Mouse (Mus musculus) thymus, postnatal 10 days (tissue): ENCODE measurements around the gene Bcan.

Experiments used
- DNase-seq, 2 experiments: peaks; one replicate each; pipeline ENCODE4 v3.0.0; 2021; ENCODE audit warnings: low spot score in 2 of 2

Gene Bcan

DNA sequence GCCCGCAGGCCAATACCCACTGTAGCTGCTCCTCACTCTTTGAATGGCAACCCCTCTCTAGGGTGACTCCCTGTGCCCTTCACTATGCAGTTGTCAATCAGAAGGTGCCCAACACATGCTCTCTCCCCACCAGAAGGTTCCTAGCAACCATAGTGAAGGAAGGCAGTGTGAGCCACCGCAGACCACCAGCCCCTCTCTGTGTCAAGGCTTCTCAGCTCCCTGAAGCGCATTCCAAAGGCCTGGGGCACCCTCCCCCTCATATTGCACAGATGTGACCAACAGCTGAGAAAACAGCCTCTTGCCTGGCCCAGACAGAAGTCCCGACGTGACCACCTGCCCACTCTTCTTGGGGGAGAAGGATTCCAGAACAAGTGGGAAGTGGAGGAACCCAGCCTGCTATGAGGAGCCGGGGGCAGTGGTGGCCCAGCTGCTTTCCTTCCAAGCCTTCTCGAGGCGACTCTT is 27.8 kb downstream of the Bcan start:
- no peak for DNase-seq

- DNase-seq = no peak
Measured at GRCm38 (mm10) chr3:87971489-87972202, 28.4 kb downstream of the Bcan start.

DNA sequence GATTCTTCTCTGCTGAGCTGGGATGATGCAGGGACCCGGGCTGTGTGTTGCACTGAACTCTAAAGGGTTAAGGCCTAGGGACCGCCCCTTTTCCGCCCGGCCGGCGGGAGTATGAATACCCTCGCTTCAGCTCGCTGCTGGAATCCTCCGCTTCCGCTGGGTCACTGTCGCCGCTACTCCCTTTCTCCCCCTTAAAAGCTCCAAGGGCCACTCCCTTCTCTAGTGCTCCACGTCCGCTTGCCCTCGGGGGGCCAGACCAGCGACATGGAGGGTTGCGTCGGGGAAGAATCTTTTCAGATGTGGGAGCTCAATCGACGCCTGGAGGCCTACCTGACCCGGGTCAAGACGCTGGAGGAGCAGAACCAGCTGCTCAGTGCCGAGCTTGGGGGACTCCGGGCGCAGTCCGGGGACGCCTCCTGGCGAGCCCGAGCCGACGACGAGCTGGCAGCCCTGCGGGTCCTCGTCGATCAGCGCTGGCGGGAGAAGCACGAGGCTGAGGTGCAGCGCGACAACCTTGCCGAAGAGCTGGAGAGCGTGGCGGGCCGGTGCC is 29.0 kb downstream of the Bcan start, which contains the start of gene Nes:
Gene Nes (plus strand): TSS at position 140 of the 550 bp plus-strand sequence.
- DNase-seq = peak in 1 of 2 experiments; percentile 16

DNA sequence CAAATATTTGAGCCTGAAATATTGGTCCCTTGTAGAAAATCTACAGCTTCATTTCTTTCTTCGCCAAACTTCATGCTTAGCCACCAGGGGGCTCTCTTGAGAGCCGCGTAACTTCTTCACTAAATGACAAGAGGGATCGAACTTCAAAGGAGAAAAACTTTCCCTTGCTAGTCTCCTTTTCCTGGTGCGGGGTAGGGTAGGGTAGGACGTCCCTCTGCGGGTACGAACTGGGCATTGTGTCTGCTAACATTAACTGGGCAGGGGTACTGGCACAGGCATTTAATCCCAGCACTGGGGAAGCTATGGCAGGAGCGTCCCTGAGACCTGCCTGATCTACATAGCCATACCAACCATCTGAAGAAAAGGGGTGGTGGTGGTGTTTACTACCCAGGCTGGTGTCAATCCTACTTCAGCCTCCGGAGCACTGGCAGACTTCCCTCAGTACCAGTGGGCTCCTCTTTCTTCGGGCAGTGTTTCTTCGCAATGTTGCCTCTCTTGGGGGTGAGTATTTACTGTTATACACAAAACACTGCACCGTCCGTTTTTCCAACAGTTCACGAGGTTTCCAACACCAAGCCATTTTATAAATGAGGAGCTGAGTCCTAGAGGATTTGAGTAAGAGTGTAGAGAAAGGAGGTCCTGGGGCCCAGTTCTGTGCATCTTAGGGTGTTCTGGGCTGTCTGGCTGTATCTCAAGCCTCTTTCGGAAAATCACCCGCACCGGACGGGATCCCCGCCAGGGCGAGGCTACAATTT is 29.7 kb downstream of the Bcan start:
- peak; percentile 22 to 59 for DNase-seq

- peak; percentile 38 to 70 for DNase-seq
Measured at GRCm38 (mm10) chr3:87960586-87961191, 39.3 kb downstream of the Bcan start.

DNA sequence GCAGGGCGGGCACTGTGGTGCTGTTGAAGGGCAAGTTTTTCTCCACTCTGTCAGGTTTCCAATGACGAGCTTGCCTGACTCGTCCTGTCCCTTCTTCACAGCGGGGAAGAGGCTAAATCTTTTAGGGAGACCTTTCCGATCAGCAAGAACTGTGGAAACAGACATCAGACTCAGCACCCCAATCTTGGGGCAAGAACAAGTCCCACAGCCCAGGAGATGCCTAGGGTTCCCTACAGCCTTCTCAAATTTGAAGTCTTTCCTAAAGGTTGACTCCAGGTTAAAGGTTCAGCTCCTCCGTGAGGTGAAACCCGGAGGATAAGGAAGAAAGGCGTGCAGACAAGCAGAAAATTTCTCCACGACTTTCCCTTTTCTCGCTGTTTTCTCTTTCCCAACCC is 39.8 kb downstream of the Bcan start:
- DNase-seq = no peak

GRCm38 (mm10) chr3:87959371-87959770 is 40.7 kb downstream of the Bcan start:
- DNase-seq = no peak

DNA sequence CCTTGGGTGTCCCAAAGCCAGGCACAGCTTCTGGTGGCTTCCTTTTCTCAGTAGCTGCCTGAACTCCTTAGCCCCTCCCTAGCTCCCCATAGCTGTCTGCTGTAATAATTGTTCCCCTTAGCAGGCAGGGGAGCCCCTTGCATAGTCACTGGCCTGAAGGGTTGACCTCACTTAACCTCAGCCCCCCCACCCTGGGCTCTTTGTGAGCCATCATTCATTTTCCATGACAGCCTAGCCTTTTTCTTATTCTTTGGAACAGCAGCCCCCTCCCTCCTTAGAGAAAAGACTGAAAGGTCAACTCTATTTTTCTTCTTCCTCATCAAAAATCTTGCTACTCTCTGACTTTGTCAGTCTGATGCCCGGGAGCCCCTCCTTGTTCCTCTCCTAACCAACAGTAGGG is 41.1 kb downstream of the Bcan start:
- DNase-seq = no peak

DNA sequence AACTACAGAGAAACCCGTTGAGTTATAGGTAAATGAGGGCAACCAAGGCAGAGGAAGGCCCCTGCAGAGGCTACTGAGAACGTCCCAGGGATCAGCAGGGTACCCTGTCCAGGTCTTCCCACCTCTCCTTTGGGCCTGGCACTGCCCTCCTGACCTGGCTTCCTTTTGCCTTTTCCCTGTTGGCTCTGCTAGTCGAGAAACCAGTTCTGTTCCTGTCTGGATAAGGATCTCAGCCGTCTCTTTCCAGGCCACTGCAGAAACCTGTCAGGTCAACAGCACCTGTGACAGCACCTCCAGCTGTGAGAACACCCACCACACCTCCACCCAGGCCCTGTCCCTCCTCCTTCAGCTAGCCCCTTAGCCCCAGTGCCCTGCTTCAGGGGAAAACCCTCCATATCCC is 41.6 kb downstream of the Bcan start:
- no peak for DNase-seq

DNA sequence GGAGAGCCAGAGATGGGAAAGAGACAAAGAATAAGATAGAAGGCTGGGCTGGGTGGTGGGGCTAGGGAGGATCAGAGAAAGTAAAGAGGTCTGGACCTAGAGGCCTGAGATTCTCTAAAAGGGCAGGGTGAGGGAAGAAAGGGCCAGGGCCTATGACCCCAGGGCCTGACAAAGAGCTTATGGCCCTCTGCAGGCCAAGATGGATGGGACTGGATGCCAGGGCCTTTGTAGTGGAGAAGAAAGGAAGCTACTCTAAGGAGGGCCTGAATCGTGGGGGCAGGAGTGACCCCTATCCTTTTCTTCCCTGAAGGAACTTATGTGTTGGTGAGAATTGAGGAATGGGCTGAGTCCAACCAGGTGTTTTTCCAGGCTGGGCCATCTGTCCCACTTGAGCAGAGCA is 42.0 kb downstream of the Bcan start:
- DNase-seq = no peak

DNA sequence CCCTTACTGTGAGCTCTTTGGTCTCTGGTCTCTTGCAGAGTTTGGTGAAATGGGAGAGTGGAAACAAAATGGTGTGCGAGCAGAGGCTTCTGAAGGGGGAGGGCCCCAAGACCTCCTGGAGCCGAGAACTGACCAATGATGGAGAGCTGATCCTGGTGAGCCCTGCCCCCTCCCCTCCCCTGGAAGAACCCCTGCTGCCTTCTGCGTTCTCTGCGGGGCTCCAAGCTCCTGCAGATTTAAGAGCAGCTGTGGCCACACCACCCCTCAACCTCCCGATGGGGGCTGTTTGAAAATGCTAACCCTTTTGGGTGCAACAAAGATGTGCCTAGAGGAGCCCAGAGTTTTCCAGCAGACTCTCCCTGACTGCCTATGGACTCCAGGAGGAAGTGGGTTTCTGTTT is 47.6 kb downstream of the Bcan start:
- no peak for DNase-seq

- no peak for DNase-seq
Measured at GRCm38 (mm10) chr3:87951946-87952345, 48.1 kb downstream of the Bcan start.

- DNase-seq = no peak
Measured at GRCm38 (mm10) chr3:87949955-87950515, 50.0 kb downstream of the Bcan start.

DNA sequence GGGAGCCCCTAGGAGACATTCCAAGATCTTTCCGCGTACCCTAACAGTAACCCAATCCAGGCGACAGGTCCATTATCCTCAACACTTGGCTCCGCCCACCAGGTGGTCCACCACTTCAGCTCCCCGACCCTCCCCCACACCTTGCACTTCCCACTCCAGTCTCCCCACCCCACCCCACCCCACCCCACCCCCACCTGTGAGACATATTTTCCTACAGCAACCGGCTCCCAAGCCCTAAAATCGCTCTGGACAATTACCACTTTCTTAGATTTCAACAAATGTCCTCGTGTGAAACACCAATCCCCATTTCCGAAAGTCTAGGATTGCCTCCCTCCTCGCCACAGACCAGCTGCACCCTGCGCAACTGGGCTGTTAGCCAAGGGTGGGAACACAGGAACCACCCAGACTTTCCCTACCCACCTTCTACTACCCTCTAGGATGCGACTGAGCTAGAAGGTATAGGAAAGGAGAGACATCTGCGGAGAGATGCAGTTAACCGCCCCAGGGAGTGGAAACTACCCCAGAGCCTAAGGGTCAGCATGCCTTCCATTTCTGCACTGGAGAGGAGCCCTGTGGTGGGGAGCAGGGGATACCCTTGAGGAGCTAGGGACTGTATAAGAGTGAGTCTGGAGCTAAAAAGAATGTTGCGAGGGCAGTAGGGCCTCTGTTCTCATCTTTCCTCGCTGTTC is 50.6 kb downstream of the Bcan start:
- DNase-seq = no peak

DNA sequence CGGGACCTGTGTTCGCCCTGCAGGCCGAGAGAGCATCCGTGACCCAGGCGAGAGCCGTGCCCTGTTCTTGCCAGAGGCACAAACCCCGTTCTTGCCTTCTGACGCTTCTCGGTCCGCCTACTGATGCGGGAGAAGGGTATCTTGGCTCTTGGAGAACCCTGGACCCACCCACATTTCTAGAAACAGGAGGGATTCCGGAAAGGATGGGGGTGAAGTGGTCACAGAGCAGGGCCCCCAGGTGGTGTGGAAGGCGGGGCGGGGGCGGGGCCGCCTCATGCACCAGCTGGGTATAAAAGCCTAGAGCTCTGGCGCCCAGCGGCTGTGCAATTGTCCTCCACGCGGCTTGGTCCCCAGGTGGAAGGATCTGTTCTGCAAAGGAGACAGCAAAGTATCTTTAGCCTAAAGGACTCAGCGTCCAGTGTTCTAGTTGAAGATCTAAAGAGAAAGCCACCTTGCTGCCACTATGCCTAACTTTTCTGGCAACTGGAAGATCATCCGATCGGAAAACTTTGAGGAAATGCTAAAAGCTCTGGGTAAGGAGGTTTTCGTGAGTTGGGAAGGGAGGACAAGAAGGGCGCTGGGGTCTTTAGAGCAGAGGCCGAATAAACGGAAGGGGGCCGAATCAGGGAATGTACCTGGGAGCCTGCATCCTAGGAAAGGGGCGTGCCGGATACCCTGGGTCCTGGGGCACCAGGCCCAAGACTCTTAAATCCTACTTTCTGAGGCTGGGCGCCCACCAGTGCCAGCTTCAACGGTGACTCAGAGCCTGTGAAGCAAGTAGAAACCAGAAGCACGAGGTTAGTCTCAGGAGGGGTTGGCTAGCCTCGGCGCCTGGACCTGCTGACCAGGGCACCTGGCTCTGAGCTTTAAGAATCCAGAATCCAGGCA is 51.4 kb downstream of the Bcan start, which contains the start of gene Crabp2:
Gene Crabp2 (plus strand): TSS at position 289 of the 888 bp plus-strand sequence.
- no peak for DNase-seq

- no peak for DNase-seq
Measured at GRCm38 (mm10) chr3:87947811-87948199, 52.2 kb downstream of the Bcan start.

GRCm38 (mm10) chr3:87947056-87947810 is 52.8 kb downstream of the Bcan start:
- no peak for DNase-seq

GRCm38 (mm10) chr3:87946541-87946860 is 53.5 kb downstream of the Bcan start:
- no peak for DNase-seq

DNA sequence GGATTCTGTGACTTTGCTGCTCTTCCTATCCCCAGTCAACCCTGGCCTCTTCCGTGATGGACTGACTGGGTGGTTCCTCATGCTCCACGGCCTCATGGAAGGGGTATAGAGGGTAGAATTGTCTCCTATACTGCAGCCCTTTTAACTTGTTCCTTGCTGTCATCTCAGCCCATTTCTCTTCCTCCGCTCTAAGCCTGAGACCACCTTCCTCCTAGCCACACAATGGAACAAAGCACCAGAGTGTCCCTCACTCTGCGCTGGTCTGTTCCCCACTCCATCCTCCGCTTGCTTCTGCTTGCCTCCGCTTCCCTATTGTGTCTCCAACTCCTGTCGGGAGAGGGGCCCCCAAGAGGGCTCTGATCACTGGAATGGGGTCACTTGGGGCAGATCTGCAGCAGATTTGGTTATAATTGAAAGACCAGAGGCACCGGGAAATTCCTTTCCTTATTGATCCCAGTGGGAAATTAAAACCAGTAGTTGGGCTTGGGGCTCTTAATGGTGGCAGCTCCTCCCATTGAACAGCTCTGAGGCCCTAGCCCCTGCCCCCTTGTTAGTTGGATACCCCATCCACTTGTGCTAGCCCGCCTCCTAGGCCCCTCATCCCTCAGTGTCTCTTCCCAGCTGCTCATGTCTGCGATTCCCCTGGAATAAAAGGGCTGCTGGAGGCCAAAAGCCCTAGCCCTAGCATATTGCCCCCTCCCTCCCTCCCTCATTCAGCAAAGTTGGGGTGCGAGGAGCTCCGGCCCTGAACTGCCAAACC is 54.1 kb downstream of the Bcan start:
- DNase-seq = no peak
